Mouse (Mus musculus) heart, adult 8-10 months (tissue): Measurements from ENCODE around the gene Btbd6. TPM values are rescaled to one million over a fixed set of nuclear protein-coding genes. Genes with fewer than 3 reads are reported as not detected.
A peak's percentile ranks its signal among the peaks of the same experiment; 100 is the strongest.

Experiments used
- DNase-seq: peaks from one replicate; pipeline ENCODE4 v3.0.0; 2022; ENCODE audit warnings: low spot score
- total RNA-seq, 4 experiments: library from RNA; stranded (reverse); gene quantifications; 2 replicates each; pipeline ENCODE4 v1.2.4; 2022

Btbd6 gene
- total RNA-seq, 4 experiments from 2014 or later = 21.6 to 29.6 (median 26.3) TPM

DNA sequence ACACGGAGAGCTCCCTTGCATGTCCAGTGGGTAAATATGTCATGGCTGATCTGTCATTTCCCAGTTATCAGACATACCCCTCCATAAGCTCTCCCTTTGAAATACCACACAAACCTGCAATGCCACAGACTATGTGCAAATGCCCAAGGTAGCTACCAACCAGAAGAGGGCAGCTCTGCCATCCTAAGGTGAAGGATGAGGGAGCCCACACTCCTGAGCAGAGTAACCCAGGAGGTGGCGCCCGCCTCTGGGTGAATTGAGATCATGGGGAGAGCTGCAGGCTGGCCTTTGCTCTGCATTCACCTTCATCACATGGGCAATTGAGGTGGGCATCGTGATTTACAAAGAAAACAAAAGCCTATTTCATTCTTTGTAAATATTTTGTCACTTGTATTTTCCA is 28.7 kb downstream of the Btbd6 start:
- no peak for DNase-seq

DNA sequence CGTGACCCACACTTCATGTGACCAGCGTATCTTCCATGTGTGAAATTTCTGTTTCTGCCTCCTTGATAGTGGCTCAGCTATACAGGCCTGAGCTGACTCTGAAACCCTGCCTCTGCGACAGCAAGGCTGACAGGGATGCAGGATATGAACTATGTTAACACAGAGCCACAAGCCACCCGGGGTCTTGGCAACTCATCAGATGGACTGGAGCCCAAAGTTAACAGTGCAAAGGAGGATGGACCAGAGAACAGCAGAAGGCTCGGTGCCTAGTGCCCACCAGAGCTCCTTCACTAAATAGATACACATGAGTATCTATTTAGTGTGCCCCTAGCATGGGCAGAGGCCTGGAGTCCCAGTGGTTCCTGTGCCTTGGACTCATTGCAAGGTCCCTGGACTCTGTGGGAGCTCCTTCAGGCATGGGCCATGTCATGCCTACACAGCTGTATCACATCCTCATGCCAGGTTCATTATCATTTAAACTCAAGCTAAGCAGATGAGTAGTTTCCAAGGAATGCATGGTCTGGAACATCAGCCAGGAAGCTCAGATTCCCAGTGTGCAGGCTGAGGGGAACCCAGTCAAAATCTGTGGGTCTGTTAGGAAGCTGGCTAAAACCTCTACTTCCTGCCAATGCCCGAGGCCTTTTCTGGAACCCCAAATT is 35.5 kb downstream of the Btbd6 start:
- no peak for DNase-seq

- DNase-seq = no peak
These were observed 36.2 kb downstream of the Btbd6 start for GRCm38 (mm10) chr12:113012443-113012842.

GRCm38 (mm10) chr12:113013021-113013491 is 36.8 kb downstream of the Btbd6 start:
- no peak for DNase-seq

DNA sequence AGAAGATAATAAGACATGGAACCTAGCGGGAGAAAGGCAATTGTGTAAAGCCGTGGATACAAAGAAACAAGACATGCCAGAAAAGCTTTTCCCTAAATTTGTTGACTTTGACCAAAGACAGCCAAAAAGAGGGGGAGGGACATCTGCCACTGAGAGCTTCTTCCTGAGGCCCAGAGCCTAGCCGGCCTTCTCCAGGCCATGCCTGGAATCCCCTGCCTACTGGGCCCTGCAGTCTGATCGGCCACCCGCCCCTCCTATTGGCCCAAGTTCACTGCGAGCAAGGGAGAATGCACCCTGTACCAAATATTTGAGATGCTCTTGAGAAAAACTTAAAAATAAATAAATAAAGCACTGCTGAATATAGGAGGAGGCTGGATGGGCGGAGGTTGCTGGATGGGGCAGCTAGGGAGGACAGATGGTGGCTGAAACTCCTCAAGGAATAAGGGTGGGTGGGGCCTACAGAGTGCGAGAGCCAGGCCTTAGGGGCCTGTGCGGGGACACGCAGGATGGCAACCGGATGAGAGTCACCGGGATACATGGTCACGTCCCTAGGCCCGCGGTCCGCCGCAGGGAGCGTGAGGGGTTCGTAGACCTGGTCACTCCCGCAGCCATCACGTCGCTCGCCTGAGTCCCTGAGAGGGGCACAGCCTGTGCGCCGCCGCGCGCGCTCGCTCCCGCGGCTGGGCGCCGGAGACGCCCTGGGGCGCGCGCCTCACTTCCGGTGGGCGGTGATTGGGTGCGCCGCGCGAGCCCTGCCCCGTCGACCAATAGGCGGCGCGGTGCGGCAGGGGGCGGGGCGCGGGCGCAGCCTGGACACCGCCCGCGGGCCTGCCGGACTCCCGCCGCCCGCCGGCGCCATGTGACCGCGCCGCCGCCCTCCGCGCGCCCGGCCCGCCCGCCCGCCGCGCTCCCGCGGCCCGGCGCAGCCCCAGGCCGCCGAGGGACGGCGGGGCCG is 37.6 kb downstream of the Btbd6 start, which contains the start of gene Pacs2:
Gene Pacs2, plus strand, starts transcription at position 905 of the 955 bp plus-strand sequence.
- peak; percentile 88 for DNase-seq

DNA sequence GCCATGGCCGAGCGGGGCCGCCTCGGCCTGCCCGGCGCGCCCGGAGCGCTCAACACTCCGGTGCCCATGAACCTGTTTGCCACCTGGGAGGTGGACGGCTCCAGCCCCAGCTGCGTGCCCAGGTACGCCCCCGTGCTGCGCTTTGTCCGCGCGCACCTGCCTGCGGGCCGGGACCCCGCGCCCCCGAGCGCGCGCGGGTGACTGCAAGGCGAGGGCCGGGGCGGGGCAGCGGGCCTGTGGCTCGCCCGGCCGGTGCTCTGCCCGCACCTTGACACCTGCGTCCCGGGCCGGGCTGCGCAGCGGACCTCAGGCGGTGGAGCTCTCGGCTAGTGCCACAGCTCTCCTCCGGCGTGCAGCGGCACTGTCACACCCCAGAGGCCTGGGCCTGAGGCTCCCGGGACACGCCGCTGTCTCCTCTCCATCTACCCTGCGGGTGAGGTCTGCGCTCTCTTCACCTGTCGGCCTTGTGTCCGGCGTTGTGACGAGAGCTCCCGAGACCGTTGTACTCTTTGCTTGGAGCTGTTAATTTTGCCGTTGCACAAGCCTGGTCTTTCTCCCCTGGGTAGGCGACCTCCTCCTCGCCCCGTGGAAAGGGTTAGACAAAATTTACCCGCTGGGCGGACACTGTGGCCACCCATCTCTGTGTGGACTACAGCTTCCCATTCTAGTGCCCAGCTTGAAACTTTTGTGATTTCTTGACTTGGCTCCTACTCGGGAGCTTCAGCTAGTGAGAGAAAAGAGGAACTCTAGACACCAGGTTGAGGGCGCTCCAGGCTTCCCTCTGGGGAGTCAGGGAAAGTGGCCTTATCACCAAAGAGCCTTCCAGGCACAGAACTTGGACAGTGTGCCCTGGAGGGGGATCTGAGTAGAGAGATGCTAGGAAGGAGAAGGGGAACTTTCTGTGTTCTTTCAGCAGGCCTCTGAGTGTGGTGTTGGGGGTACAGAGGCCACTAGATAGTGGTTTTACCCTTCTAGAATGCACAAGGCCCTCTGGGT is 38.6 kb downstream of the Btbd6 start:
- no peak for DNase-seq

DNA sequence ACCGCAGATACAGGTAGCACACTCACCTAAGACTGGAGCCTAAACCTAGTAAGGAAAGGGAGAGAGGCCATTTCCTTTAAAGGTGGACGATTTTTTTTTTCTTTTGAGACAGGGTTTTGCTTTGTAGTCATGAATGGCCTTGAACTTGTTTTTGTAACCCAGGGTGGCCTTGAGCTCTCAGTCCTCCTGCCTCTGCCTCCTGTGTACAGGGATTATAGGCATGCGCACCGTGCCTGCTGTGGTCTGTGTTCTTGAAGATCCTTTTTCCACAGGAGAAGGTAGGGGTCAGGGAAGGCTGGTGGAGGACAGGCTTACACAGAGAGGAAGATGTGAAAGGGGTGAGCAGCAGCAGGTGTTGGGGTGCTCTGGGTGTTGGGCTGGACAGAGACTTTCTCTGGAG is 39.7 kb downstream of the Btbd6 start:
- no peak for DNase-seq

DNA sequence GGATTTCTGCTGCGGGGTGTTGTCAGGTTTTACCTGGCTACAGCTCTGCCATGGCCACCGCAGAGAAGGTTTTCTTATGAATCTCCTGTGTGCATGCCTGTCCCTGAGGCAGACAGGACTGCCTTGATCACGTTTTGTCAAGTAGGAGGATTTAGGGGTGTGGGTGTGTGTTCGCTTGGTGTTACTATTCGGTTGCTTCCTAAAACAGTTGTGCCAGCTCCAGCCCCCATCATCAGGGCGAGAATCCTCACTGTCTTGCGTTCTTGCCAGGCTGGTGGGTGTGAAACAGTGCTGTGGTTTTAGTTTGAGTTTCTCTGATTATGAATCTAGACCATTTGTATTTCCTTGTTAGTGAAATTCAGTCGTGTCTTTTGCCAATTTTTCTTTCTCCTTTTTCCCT is 40.7 kb downstream of the Btbd6 start:
- DNase-seq = no peak

- no peak for DNase-seq
These were observed 41.2 kb downstream of the Btbd6 start for GRCm38 (mm10) chr12:113017429-113017984.

- DNase-seq = no peak
These were observed 42.5 kb downstream of the Btbd6 start for GRCm38 (mm10) chr12:113018763-113019162.

GRCm38 (mm10) chr12:113021488-113021887 is 45.2 kb downstream of the Btbd6 start:
- DNase-seq = no peak

GRCm38 (mm10) chr12:113023082-113023481 is 46.8 kb downstream of the Btbd6 start:
- DNase-seq = no peak

GRCm38 (mm10) chr12:113026557-113026956 is 50.3 kb downstream of the Btbd6 start:
- DNase-seq = no peak

- DNase-seq = no peak
These were observed 51.2 kb downstream of the Btbd6 start for GRCm38 (mm10) chr12:113027495-113027894.

DNA sequence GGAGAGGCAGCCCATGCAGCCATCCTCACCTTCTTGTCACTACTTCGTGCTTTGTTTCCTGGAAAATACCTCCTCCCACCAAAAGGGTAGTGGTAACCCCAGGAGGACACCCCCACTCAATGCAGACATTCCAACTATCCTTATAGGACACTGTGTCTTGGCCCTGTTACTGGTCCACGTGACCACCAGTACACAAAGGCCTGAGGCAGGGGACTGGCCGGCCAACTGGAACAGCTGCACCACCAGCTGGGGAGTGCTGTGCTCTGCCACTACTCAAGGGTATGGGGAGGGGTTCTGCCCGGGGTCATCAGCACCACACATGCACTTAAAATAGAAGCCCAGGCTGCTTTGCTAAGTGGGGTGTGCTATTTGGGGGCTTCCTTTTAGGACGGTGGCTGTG is 51.8 kb downstream of the Btbd6 start:
- no peak for DNase-seq

Other genes with a start within 250 kb of the Btbd6 start
- 1 to 10 TPM; 3.4 to 8.1 (median 4.3) TPM for gene Pld4, start 215.8 kb upstream of the Btbd6 start, total RNA-seq
- gene Ahnak2, start 173.8 kb upstream of the Btbd6 start, total RNA-seq = 10 to 100 TPM; 19.3 to 24.6 (median 20.6) TPM
- 1 to 10 TPM; 1.8 to 4.3 (median 2.4) TPM for gene Clba1, start 167.5 kb upstream of the Btbd6 start, total RNA-seq
- 1 to 10 TPM; 5.6 to 6.5 (median 6.2) TPM for gene Cdca4, start 147.1 kb upstream of the Btbd6 start, total RNA-seq
- gene Gpr132, start 108.3 kb upstream of the Btbd6 start, total RNA-seq = under 1 TPM; 0.25 to 0.52 (median 0.33) TPM
- 10 to 100 TPM; 25.1 to 30.4 (median 29.8) TPM for gene Jag2, start 46.7 kb upstream of the Btbd6 start, total RNA-seq
- 10 to 100 TPM in 1 of 4 experiments, 1 to 10 TPM in 3; 7.0 to 11.7 (median 8.5) TPM for gene Nudt14, start 34.4 kb upstream of the Btbd6 start, total RNA-seq
- gene Brf1, start 24.2 kb downstream of the Btbd6 start, total RNA-seq = 10 to 100 TPM; 22.9 to 28.1 (median 24.6) TPM
- 10 to 100 TPM; 30.4 to 38.2 (median 36.1) TPM for gene Pacs2, start 38.0 kb downstream of the Btbd6 start, total RNA-seq
- gene Tex22, start 98.0 kb downstream of the Btbd6 start, total RNA-seq = not detected
- gene Mta1, start 121.8 kb downstream of the Btbd6 start, total RNA-seq = 10 to 100 TPM; 45.0 to 47.2 (median 46.1) TPM
- 1,000 to 10,000 TPM; 1,612 to 1,913 (median 1,690) TPM for gene Crip2, start 163.8 kb downstream of the Btbd6 start, total RNA-seq
- 100 to 1,000 TPM; 154 to 215 (median 169) TPM for gene Crip1, start 169.8 kb downstream of the Btbd6 start, total RNA-seq
- under 1 TPM; 0.12 to 0.49 (median 0.33) TPM for gene Tedc1, start 179.9 kb downstream of the Btbd6 start, total RNA-seq
- under 1 TPM in 2 of 4 experiments, not detected in 2; 0.16 to 0.22 TPM for gene Tmem121, start 209.4 kb downstream of the Btbd6 start, total RNA-seq